Mouse (Mus musculus) olfactory bulb, adult 2 months (tissue): ENCODE results near the gene Fau.

Source experiments
- CTCF ChIP-seq: fragments of 200-500 bp; IDR thresholded peaks from 2 replicates; pipeline ENCODE4 v1.5.1; 2012; ENCODE audit warnings: low read depth, mild to moderate bottlenecking, low read length, moderate library complexity; ENCODE audit not compliant: insufficient read depth
- POLR2A ChIP-seq: fragments of 200-500 bp; IDR thresholded peaks from 2 replicates; pipeline ENCODE4 v1.6.1; 2012; ENCODE audit warnings: mild to moderate bottlenecking, low read depth, low read length, moderate library complexity; ENCODE audit not compliant: insufficient read depth

- TF ChIP-seq CTCF (no peak), POLR2A (no peak)
Measured at GRCm38 (mm10) chr19:6013691-6014090, 44.0 kb upstream of the Fau start.
